Mouse (Mus musculus) cortical plate, adult 2 months (tissue): ENCODE measurements around the gene Miga1.

Experiments
- CTCF ChIP-seq: fragments of 200-500 bp; IDR thresholded peaks from 2 replicates; pipeline ENCODE4 v1.5.1; 2011; ENCODE audit warnings: mild to moderate bottlenecking, control low read depth, low read length; ENCODE audit not compliant: insufficient read depth; ENCODE audit errors: extremely low read depth
- POLR2A ChIP-seq: fragments of 200-500 bp; IDR thresholded peaks from 2 replicates; pipeline ENCODE4 v1.6.1; 2011; ENCODE audit warnings: mild to moderate bottlenecking, low read length, control low read depth; ENCODE audit not compliant: insufficient read depth; ENCODE audit errors: extremely low read depth

DNA sequence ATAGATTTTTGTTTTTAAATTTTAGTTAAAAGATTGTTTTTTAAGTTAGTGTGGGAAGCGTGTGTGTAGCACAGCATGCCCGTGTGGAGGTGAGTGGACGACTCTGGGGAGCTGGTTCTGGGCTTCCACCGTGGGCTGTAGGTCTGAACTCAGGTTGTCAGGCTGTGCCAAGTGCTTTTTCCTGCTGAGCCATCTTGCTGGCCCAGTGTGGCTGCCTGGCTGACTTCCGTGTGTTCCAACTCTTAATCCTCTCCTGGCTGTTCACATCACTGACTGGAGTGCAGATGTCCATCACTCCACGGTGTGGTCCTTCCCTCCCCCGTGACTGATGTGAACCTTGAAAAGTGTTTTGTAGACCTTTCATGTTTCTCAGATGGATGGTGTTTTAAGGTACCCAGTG, 18.9 kb upstream of the Miga1 start:
- TF ChIP-seq CTCF: no peak
- TF ChIP-seq POLR2A: no peak
